Mouse (Mus musculus) limb, embryonic 10.5 days (tissue): ENCODE measurements around the gene Zdhhc8. TPM values are rescaled to one million over a fixed set of nuclear protein-coding genes. Genes with fewer than 3 reads are reported as not detected.

Source experiments
- DNase-seq: peaks from one replicate; pipeline ENCODE4 v3.0.0-alpha.2; 2017; ENCODE audit warnings: low spot score
- H3K27ac ChIP-seq: fragments of 300-500 bp; sonication (generic); 2 replicates; pipeline ENCODE4 v1.5.1; 2016; ENCODE audit warnings: mild to moderate bottlenecking
- H3K27me3 ChIP-seq: fragments of 300-500 bp; sonication (generic); 2 replicates; pipeline ENCODE4 v1.6.1; 2016; ENCODE audit warnings: low read depth, mild to moderate bottlenecking; ENCODE audit not compliant: poor library complexity, severe bottlenecking
- H3K36me3 ChIP-seq: fragments of 300-500 bp; sonication (generic); 2 replicates; pipeline ENCODE4 v1.6.1; 2016; ENCODE audit warnings: mild to moderate bottlenecking, moderate library complexity
- H3K4me1 ChIP-seq: fragments of 300-500 bp; sonication (generic); 2 replicates; pipeline ENCODE4 v1.6.1; 2016
- H3K4me3 ChIP-seq: fragments of 300-500 bp; sonication (generic); 2 replicates; pipeline ENCODE4 v1.5.1; 2016; ENCODE audit warnings: mild to moderate bottlenecking, moderate library complexity
- H3K9me3 ChIP-seq: fragments of 300-500 bp; sonication (generic); replicated peaks from 2 replicates; pipeline ENCODE4 v1.6.1; 2016; ENCODE audit warnings: mild to moderate bottlenecking
- WGBS: fragments of 180-500 bp; shearing (Covaris S2); methylation state at CpG from one replicate; pipeline ENCODE4 v1.1.7; 2016; 5-methylcytosine and 5-hydroxymethylcytosine counted together
- polyA plus RNA-seq: library from polyadenylated mRNA; unstranded; fragments of >200 nt; fragmentation: Nextera tagmentation; extraction: Ambion mirVana; gene quantifications from 2 replicates; pipeline ENCODE4 v1.2.1, GENCODE M21; 2016

Zdhhc8 gene
- polyA plus RNA-seq, 1 experiment from 2014 or later = 16.7 TPM

DNA sequence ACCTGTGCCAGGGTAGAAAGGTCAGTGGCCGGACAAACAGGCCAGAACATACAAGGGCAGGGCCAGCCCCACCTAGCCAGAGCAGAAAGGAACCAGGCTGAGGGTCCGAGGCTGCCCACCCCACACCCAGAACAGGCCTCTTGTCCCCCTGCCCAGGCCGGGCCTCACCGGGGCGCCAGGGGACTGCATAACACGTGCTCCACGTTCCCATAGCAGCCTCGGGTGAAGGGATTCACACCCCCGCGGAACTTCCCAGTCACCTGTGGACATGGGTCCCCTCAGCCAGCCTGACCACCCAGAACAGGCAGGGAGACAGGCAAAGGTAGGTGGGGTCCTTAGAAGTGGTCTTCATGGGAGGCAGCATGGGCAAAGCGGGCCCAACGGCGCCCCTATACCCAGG lies 7.7 kb downstream of the Zdhhc8 start:
- Histone ChIP-seq H3K27ac (no peak overlapping the region), H3K4me1 (peaks cover 15% of the 10 kb centered on the region), H3K27me3 (no peaks in the 10 kb centered on the region), H3K36me3 (peaks cover 79% of the 10 kb centered on the region), H3K4me3 (no peak overlapping the region), H3K9me3 (no peaks in the 10 kb centered on the region)
- 93% methylated on average over 13 of the region's 13 CpGs for WGBS
- DNase-seq = no peak

DNA sequence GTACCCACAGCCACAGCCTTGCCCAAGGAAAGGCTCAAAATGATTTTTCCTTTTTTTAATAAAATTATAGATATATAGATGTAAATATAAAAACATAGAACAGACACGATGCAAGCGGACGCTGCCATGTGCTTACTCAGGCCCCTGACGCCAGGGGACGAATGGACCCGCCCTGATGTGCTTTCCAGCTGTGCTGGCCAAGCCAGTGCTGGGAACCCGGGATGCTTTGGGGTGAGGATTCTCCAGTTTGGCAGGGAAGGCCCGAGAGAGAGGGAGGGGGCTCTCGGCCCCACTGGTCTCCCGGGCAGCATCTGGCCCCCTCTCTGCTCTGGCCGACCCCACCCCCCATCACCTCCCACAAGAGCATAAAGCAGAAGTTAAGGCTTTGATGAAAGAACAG lies 12.7 kb downstream of the Zdhhc8 start:
- 82% methylated on average over 11 of the region's 11 CpGs for WGBS
- no peak overlapping the region for H3K4me3 ChIP-seq
- H3K4me1 ChIP-seq = peaks cover 38% of the 10 kb centered on the region
- H3K36me3 ChIP-seq = peaks cover 63% of the 10 kb centered on the region
- H3K9me3 ChIP-seq = no peaks in the 10 kb centered on the region
- H3K27me3 ChIP-seq = no peaks in the 10 kb centered on the region
- no peak overlapping the region for H3K27ac ChIP-seq
- DNase-seq = no peak

DNA sequence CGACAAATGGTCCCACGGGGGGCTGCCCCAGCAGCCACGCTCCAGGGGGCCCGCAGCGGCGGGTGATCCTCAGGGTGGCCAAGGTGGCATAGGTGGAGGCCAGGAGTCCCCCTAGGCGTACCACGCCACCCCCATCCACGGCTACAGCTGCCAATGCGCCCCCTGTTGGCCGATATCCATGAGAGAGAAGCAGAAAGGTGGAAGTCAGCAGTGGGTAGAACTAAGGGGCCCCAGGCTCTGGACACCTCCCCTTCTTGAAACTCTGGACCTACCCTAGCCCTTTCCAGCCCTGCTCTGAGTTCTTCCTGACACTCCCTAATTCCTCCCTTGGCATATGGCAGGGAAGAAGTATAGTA lies 13.4 kb downstream of the Zdhhc8 start:
- peaks cover 38% of the 10 kb centered on the region for H3K4me1 ChIP-seq
- H3K36me3 ChIP-seq = peaks cover 57% of the 10 kb centered on the region
- no peaks in the 10 kb centered on the region for H3K9me3 ChIP-seq
- H3K27ac ChIP-seq = no peak overlapping the region
- no peaks in the 10 kb centered on the region for H3K27me3 ChIP-seq
- H3K4me3 ChIP-seq = no peak overlapping the region
- 76% methylated on average over 11 of the region's 11 CpGs for WGBS
- no peak for DNase-seq

DNA sequence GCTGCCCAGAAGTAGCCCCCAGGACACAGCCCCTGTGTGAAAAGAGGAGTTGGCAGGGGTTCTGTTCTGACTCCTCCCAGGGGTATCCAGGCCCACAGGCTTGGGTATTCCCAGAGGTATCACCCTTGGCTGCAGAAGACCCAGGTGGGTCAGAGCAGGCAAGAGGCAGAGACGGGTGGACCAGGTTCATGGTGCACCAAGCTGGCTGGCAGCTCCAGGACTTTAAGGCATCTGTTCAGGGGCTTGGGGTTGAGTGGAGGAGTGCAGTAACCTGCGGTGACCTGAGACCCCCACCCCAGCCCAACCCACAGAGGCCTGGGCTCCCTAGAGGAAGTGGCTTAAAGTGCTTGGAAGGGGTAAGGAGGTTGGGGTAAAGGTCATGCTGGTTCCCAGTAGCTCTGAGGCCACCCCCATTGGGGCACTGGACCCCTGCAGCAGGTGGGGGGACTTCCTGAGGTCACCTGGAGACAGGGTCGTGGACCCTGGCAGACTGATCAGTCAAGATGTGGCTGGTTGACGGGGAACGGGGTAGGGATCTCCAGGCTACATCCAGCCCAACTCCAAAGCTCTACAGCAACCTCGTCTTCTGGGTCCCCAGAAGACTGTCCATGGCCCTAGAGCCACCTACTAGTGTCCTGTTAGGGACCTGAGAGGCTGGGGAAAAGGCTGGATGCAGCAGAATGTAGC lies 13.9 kb downstream of the Zdhhc8 start:
- Histone ChIP-seq H3K4me1 (peaks cover 38% of the 10 kb centered on the region), H3K27me3 (no peaks in the 10 kb centered on the region), H3K9me3 (no peaks in the 10 kb centered on the region), H3K27ac (no peak overlapping the region; the same call in 1 of the 2 replicates), H3K4me3 (no peak overlapping the region), H3K36me3 (peaks cover 51% of the 10 kb centered on the region)
- no peak for DNase-seq
- 84% methylated on average over 6 of the region's 6 CpGs for WGBS

DNA sequence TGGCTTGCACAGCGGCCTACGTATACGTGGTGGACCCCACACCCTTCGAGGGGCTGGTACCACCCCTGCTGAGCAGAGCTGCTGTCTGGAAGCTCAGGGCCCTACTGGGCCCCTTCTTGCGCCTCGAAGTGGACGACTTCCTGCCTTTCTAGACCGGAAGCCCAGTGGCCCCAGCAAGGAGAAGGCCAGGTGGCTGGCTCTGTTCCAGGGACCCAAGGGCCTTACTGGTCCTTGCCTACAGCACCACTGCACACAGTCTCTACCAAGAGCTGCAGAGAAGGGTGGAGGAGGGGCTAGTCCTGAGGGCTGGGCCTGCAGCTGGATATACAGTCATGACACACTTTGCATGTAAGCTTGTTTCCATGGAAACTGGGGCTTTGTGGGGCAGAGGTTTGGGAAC lies 14.9 kb downstream of the Zdhhc8 start:
- H3K9me3 ChIP-seq = no peaks in the 10 kb centered on the region
- H3K4me1 ChIP-seq = peaks cover 38% of the 10 kb centered on the region
- 73% methylated on average over 8 of the region's 8 CpGs for WGBS
- H3K36me3 ChIP-seq = peaks cover 41% of the 10 kb centered on the region
- 0 out of 2 replicates have a peak overlapping the region, but pooled peaks have one; percentile 11 for H3K4me3 ChIP-seq
- DNase-seq = no peak
- H3K27ac ChIP-seq = peak overlapping the region; percentile 81
- no peaks in the 10 kb centered on the region for H3K27me3 ChIP-seq

DNA sequence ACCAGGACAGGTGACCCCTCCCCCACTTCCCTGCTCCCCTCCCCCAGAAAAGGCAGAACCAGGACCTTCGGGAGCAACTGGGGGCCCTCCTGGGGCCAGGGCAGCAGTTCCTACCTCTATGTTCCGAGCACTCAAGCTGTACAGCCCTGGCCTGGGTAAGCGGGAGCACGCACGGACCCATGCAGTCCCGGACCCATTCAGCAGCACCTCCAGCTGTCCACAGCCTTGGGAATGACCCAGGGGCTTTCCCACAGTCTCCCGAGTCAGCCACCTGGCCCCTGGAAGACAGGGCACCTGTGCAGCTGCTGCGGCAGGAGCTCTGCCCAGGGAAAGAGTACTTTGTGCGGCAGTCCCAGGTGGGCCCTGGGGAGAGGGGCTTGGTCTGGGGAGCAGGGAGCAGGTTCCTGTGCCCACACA lies 16.3 kb downstream of the Zdhhc8 start:
- H3K36me3 ChIP-seq = peaks cover 27% of the 10 kb centered on the region
- H3K9me3 ChIP-seq = no peaks in the 10 kb centered on the region
- H3K4me3 ChIP-seq = no peak overlapping the region
- 83% methylated on average over 9 of the region's 9 CpGs for WGBS
- no peaks in the 10 kb centered on the region for H3K27me3 ChIP-seq
- DNase-seq = no peak
- H3K4me1 ChIP-seq = peaks cover 51% of the 10 kb centered on the region
- H3K27ac ChIP-seq = peak overlapping the region; percentile 81

DNA sequence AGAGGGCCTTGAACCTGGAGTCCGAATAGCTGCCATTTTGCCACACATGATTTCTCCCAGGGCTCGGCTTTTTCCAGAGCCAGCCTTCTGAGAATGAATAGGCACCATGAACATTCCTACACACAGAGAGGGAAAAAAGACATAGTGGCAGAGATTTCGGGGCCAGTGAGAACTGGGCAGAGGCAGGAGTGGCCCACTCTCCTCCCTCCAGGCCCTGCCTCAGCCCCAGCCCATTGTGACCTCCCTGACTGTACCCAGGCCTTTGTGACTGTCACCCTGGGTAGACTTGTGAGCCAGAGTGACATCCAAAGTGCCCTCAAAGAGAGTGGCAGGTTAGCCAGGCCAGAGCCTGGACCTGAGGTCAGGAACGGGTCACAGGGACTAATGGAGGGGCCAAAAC lies 17.4 kb downstream of the Zdhhc8 start, which contains the start of gene Ccdc188:
Gene Ccdc188 (plus strand): TSS at position 301 of the 400 bp plus-strand sequence.
- H3K4me1 ChIP-seq = peaks cover 60% of the 10 kb centered on the region
- H3K27ac ChIP-seq = peak within 1 kb of the TSS; percentile 59
- no peak for DNase-seq
- no peaks in the 10 kb centered on the region for H3K9me3 ChIP-seq
- H3K27me3 ChIP-seq = no peaks in the 10 kb centered on the region
- no peak within 1 kb of the TSS for H3K4me3 ChIP-seq
- peaks cover 17% of the 10 kb centered on the region for H3K36me3 ChIP-seq
- 86% methylated on average over 4 of the region's 4 CpGs for WGBS

DNA sequence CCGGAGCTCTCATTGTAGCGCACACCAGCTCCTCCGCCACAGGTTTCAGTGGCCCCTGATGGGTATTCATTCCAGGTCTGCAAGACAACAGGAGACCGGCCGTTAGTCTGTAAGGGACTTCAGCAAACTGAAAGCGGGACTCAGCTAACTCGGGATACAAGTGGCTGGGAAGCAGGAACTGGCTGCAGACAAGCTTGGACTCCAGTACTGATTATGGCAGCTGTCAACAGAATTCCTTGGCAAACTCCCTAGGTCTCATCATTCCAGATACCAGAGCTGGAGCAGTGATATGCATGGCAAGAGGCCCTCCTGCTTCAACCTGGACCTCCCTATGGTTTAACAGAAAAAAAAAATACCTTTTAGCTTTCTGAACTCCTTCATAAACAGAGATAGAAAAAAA lies 20.1 kb downstream of the Zdhhc8 start:
- Histone ChIP-seq H3K9me3 (no peaks in the 10 kb centered on the region), H3K4me3 (no peak overlapping the region), H3K27ac (peak overlapping the region; percentile 56; the same call in 1 of the 2 replicates), H3K4me1 (peaks cover 49% of the 10 kb centered on the region), H3K27me3 (peaks cover 14% of the 10 kb centered on the region), H3K36me3 (no peaks in the 10 kb centered on the region)
- DNase-seq = no peak
- WGBS = 86% methylated on average over 7 of the region's 7 CpGs

DNA sequence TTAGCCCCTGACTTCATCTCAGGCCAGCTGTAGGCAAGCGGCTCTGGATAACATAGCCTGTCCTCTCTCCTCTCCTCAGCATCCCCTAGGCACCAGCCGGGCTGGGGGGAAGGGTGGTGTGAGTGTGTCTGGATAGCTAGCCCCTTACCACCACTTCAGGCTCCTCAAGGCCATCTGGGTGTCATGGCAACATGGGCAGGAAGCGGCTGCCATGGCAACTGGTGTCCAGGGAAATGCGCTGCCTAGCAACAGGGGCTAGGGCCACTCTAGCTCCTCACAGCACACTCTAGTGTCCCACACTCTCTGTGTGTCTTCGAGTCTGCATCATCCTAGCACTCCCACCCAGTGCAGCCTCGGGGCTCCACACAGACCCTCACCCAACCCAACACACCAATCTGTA lies 21.2 kb downstream of the Zdhhc8 start:
- Histone ChIP-seq H3K9me3 (no peaks in the 10 kb centered on the region), H3K4me1 (peaks cover 37% of the 10 kb centered on the region), H3K27me3 (peaks cover 25% of the 10 kb centered on the region), H3K4me3 (0 out of 2 replicates have a peak overlapping the region, but pooled peaks have one; percentile 16), H3K36me3 (no peaks in the 10 kb centered on the region), H3K27ac (peak overlapping the region; percentile 56; the same call in 1 of the 2 replicates)
- WGBS = 57% methylated on average over 6 of the region's 6 CpGs
- DNase-seq = peak; percentile 83

DNA sequence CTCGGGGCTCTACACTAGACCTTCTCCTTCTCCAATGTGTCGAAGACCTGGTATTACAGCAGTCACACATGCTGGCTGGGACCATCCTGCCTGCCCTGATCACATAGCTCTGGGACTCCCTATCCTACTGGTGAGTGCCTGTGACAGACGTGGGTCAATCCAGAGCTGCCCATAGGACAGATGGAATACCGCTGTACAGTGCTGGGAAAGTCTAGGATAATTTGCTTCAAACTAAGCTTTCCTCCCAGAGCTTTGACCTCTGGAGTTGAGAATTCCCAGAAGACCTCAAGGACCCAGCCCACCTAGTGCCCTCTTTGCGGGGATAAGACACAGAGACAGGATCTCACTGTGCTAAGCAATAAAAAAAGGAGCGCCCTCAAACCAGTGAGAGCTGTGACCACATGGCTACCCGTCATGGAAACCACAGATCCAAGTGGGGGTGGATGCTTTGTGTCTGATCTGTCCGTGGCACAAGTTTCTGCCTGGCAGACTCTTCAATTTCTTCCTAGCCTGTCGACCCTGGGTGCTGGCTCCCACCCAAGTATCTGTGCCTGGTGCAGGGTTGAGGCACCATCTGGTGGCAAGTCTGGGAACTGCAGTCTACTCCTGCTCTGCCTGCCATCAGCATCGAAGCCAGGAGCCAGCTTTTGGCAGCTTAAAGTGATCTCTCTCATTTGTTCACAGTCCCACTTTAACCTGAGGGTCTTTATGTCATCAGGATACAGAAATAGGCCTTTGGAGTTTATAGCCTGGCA lies 23.3 kb downstream of the Zdhhc8 start:
- Histone ChIP-seq H3K36me3 (no peaks in the 10 kb centered on the region), H3K4me1 (peaks cover 26% of the 10 kb centered on the region), H3K4me3 (no peak overlapping the region), H3K27ac (no peak overlapping the region), H3K9me3 (no peaks in the 10 kb centered on the region), H3K27me3 (peaks cover 44% of the 10 kb centered on the region)
- WGBS = 49% methylated on average over 10 of the region's 10 CpGs
- peak; percentile 93 for DNase-seq

DNA sequence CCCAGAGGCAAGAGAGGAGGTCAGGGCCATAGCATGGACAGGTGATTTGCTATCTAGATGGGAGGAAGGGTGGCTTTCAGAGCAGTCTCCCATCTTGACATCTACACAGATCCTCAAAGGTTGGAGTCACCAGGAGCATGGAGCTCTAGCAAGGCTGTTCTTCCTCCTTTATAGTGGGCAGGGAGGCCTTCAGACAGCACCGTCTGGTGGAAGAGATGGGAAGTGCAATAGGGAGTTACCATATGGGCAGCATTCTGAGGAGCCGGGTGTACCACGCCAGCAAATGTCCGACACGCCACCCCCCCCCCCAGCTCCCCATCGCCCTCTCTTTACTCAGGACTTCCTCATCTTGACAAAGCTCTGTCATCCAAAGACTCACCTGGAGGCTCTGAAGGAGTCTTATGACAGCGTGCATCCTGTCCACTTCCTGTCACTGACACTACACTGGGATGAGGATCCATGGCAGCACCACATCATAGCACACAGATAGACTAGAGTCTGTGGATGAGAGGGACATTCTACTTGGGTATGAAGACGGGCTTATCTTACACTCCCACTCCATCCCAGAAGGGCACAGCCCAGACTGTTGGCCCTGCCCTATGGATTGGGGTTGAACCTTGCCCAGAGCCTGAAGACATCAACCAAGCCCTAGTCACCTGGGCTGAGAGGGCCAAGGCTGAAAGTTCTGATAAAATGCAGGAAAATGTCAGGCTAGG lies 24.1 kb downstream of the Zdhhc8 start:
- WGBS = 23% methylated on average over 8 of the region's 8 CpGs
- Histone ChIP-seq H3K9me3 (no peaks in the 10 kb centered on the region), H3K36me3 (no peaks in the 10 kb centered on the region), H3K27me3 (peaks cover 48% of the 10 kb centered on the region), H3K4me1 (peaks cover 26% of the 10 kb centered on the region), H3K27ac (peak overlapping the region; percentile 7; the same call in 1 of the 2 replicates), H3K4me3 (no peak overlapping the region)
- DNase-seq = peak; percentile 78

DNA sequence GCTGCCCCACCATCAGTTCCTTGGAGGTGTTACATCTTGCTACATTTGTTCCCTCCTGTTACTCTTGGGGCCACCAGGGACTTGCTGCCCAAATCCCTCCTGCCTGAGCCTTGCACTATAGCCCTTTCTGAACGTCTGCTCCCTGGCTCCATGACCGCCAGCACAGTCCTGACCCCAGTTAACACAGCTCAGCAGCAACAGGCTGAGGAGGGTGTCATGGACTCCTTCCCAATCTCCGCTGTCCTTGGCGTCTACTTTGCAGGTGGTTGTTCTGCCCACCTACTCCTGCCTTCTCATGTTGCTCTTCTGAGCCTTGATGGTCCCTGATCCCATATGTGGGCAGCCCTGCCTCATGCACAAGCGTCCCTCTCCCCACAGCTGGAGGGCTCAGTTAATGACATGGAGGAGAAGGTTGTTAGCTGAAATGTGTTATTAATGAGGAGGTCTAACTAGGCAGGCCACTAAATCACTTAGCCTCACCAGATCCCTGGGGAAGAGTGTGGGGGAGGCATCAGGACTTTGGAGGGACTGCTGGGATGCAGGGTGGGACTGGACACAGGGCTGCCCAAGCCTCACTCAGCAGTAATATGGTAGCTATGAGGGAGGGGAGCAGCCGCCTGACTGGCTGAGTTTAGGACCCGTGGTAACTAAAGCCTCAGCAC lies 31.4 kb downstream of the Zdhhc8 start:
- H3K27ac ChIP-seq = peak overlapping the region; percentile 70

More for the DNA sequence above, 31.4 kb downstream of the Zdhhc8 start:
- H3K27me3 ChIP-seq = peaks cover 47% of the 10 kb centered on the region
- no peaks in the 10 kb centered on the region for H3K36me3 ChIP-seq
- no peaks in the 10 kb centered on the region for H3K9me3 ChIP-seq
- peaks cover 67% of the 10 kb centered on the region for H3K4me1 ChIP-seq
- 0 out of 2 replicates have a peak overlapping the region, but pooled peaks have one; percentile 9 for H3K4me3 ChIP-seq
- DNase-seq = peak; percentile 73
- 17% methylated on average over 7 of the region's 7 CpGs for WGBS
